Mouse (Mus musculus) gastrocnemius, postnatal 10 days (tissue): ENCODE results near the gene Egfl7. TPM values are rescaled to one million over a fixed set of nuclear protein-coding genes. Genes with fewer than 3 reads are reported as not detected.

ENCODE experiments used
- DNase-seq: peaks from one replicate; pipeline ENCODE4 v3.0.0; 2021; ENCODE audit warnings: mixed read lengths
- long read RNA-seq, 2 experiments: library from polyadenylated mRNA; stranded (forward); transcript quantifications; one replicate each; pipeline ENCODE4 v2.0.0; 2021
- total RNA-seq, 2 experiments: library from RNA; stranded (reverse); gene quantifications; 2 replicates each; pipeline ENCODE4 v1.2.3; 2021

The Egfl7 gene
- total RNA-seq, result 100 to 1,000 TPM; 104 to 147 TPM
- long read RNA-seq, experiment 1, transcript Egfl7-202 (10 exons, 1,372 nt), result major isoform, 31 of 86 reads
- long read RNA-seq, experiment 1, transcript Egfl7-213 (1 exons, 536 nt), result minor isoform, 6 of 86 reads
- long read RNA-seq, experiment 1, partial matches to known transcripts, result 7 of 86 reads
- long read RNA-seq, experiment 1, other reads (novel, unspliced or antisense), result 36 of 86 reads
- long read RNA-seq, experiment 2, transcript Egfl7-202 (10 exons, 1,372 nt), result major isoform, 46 of 96 reads
- long read RNA-seq, experiment 2, partial matches to known transcripts, result 10 of 96 reads
- long read RNA-seq, experiment 2, other reads (novel, unspliced or antisense), result 34 of 96 reads

- no peak for DNase-seq
These were observed at the start of gene Egfl7 for GRCm38 (mm10) chr2:26579714-26580113. TSS of gene Egfl7 (plus strand) at chr2:26580014.

- no peak for DNase-seq
These were observed 48.0 kb upstream of the Egfl7 start for GRCm38 (mm10) chr2:26531829-26532228.

- DNase-seq, result no peak
These were observed 46.6 kb upstream of the Egfl7 start for GRCm38 (mm10) chr2:26533249-26533648.

GRCm38 (mm10) chr2:26534161-26534560 lies 45.7 kb upstream of the Egfl7 start:
- no peak for DNase-seq

GRCm38 (mm10) chr2:26534616-26535015 lies 45.2 kb upstream of the Egfl7 start:
- DNase-seq, result peak; percentile 77

- DNase-seq, result no peak
These were observed 44.2 kb upstream of the Egfl7 start for GRCm38 (mm10) chr2:26535517-26536045.

- no peak for DNase-seq
These were observed 40.3 kb upstream of the Egfl7 start for GRCm38 (mm10) chr2:26539516-26539915.

GRCm38 (mm10) chr2:26540721-26541120 lies 39.1 kb upstream of the Egfl7 start:
- DNase-seq, result no peak

GRCm38 (mm10) chr2:26541258-26541910 lies 38.4 kb upstream of the Egfl7 start:
- no peak for DNase-seq

GRCm38 (mm10) chr2:26543155-26543554 lies 36.7 kb upstream of the Egfl7 start:
- no peak for DNase-seq

GRCm38 (mm10) chr2:26543768-26544167 lies 36.0 kb upstream of the Egfl7 start:
- DNase-seq, result no peak

GRCm38 (mm10) chr2:26544265-26544664 lies 35.5 kb upstream of the Egfl7 start:
- no peak for DNase-seq

- DNase-seq, result no peak
These were observed 32.3 kb upstream of the Egfl7 start for GRCm38 (mm10) chr2:26547481-26547880.

- no peak for DNase-seq
These were observed 30.0 kb upstream of the Egfl7 start for GRCm38 (mm10) chr2:26549801-26550200.

- DNase-seq, result no peak
These were observed 29.6 kb upstream of the Egfl7 start for GRCm38 (mm10) chr2:26550205-26550604.

- no peak for DNase-seq
These were observed 29.0 kb upstream of the Egfl7 start for GRCm38 (mm10) chr2:26550777-26551176.

GRCm38 (mm10) chr2:26551446-26551845 lies 28.4 kb upstream of the Egfl7 start:
- DNase-seq, result no peak

- no peak for DNase-seq
These were observed 27.7 kb upstream of the Egfl7 start for GRCm38 (mm10) chr2:26552066-26552465.

- DNase-seq, result no peak
These were observed 25.9 kb upstream of the Egfl7 start for GRCm38 (mm10) chr2:26553904-26554303.

- peak; percentile 48 for DNase-seq
These were observed 24.7 kb upstream of the Egfl7 start for GRCm38 (mm10) chr2:26555076-26555475.

GRCm38 (mm10) chr2:26556535-26556993 lies 23.2 kb upstream of the Egfl7 start:
- no peak for DNase-seq

- no peak for DNase-seq
These were observed 19.3 kb upstream of the Egfl7 start for GRCm38 (mm10) chr2:26560506-26560905.

GRCm38 (mm10) chr2:26561351-26562016 lies 18.3 kb upstream of the Egfl7 start:
- no peak for DNase-seq
